Mouse (Mus musculus) stomach, postnatal 0 days (tissue): Measurements from ENCODE around the gene Cdk12.

Experiments
- CTCF ChIP-seq: IDR thresholded peaks from 2 replicates; pipeline ENCODE4 v1.5.1; 2016; ENCODE audit warnings: antibody characterized with exemption, low read depth, mild to moderate bottlenecking, moderate library complexity
- EP300 ChIP-seq: optimal IDR thresholded peaks from 2 replicates; pipeline ENCODE3; 2016; ENCODE audit warnings: antibody characterized with exemption

GRCm38 (mm10) chr11:98190820-98191219 is 12.0 kb upstream of the Cdk12 start:
- TF ChIP-seq CTCF (no peak), EP300 (no peak)
